Mouse (Mus musculus): ENCODE measurements around the gene St5. TPM values are rescaled to one million over a fixed set of nuclear protein-coding genes. Genes with fewer than 3 reads are reported as not detected.

Gene St5
- polyA plus RNA-seq, 1 experiment = 32.0 TPM

GRCm38 (mm10) chr7:109579585-109580307, 123.7 kb downstream of the St5 start:
- DNase-seq (ENCODE audit: low read depth, low spot score) = no peak
- WGBS = 67% methylated on average over 6 of the region's 6 CpGs

- DNase-seq (ENCODE audit: low read depth, low spot score) = no peak
Measured at GRCm38 (mm10) chr7:109578880-109579584, 124.4 kb downstream of the St5 start.

GRCm38 (mm10) chr7:109576321-109577314, 126.8 kb downstream of the St5 start:
- 64% methylated on average over 11 of the region's 11 CpGs for WGBS
- DNase-seq (ENCODE audit: low read depth, low spot score) = no peak

More at GRCm38 (mm10) chr7:109578880-109579584, 124.4 kb downstream of the St5 start:
- WGBS = 57% methylated on average over 2 of the region's 2 CpGs

GRCm38 (mm10) chr7:109574166-109574565, 129.2 kb downstream of the St5 start:
- no peak for DNase-seq (ENCODE audit: low read depth, low spot score)
- 90% methylated on average over 7 of the region's 7 CpGs for WGBS

- no peak for DNase-seq (ENCODE audit: low read depth, low spot score)
- WGBS = 86% methylated on average over 4 of the region's 4 CpGs
Measured at GRCm38 (mm10) chr7:109568391-109568892, 135.0 kb downstream of the St5 start.

- no peak for DNase-seq (ENCODE audit: low read depth, low spot score)
- WGBS = 66% methylated on average over 11 of the region's 11 CpGs
Measured at GRCm38 (mm10) chr7:109566841-109567768, 136.3 kb downstream of the St5 start.

GRCm38 (mm10) chr7:109566327-109566726, 137.1 kb downstream of the St5 start:
- no peak for DNase-seq (ENCODE audit: low read depth, low spot score)

GRCm38 (mm10) chr7:109563775-109564362, 139.5 kb downstream of the St5 start:
- WGBS = 50% methylated on average over 4 of the region's 4 CpGs
- no peak for DNase-seq (ENCODE audit: low read depth, low spot score)

GRCm38 (mm10) chr7:109562676-109563075, 140.7 kb downstream of the St5 start:
- 31% methylated on average over 5 of the region's 5 CpGs for WGBS
- no peak for DNase-seq (ENCODE audit: low read depth, low spot score)

GRCm38 (mm10) chr7:109562154-109562599, 141.2 kb downstream of the St5 start:
- DNase-seq (ENCODE audit: low read depth, low spot score) = no peak
- 13% methylated on average over 4 of the region's 4 CpGs for whole genome bisulfite sequencing

GRCm38 (mm10) chr7:109561466-109562153, 141.8 kb downstream of the St5 start:
- peak; percentile 13 for DNase-seq (ENCODE audit: low read depth, low spot score)
- WGBS = 25% methylated on average over 8 of the region's 8 CpGs

- DNase-seq (ENCODE audit: low read depth, low spot score) = no peak
- WGBS = 52% methylated on average over 6 of the region's 6 CpGs
Measured at GRCm38 (mm10) chr7:109559536-109559935, 143.9 kb downstream of the St5 start.

GRCm38 (mm10) chr7:109546726-109547125, 156.7 kb downstream of the St5 start:
- 79% methylated on average over 5 of the region's 5 CpGs for WGBS
- no peak for DNase-seq (ENCODE audit: low read depth, low spot score)

GRCm38 (mm10) chr7:109546186-109546585, 157.2 kb downstream of the St5 start:
- WGBS = 79% methylated on average over 2 of the region's 2 CpGs
- DNase-seq (ENCODE audit: low read depth, low spot score) = no peak

- DNase-seq (ENCODE audit: low read depth, low spot score) = no peak
- WGBS = 72% methylated on average over 10 of the region's 10 CpGs
Measured at GRCm38 (mm10) chr7:109545255-109545993, 158.0 kb downstream of the St5 start.

- 71% methylated on average over 5 of the region's 5 CpGs for WGBS
- no peak for DNase-seq (ENCODE audit: low read depth, low spot score)
Measured at GRCm38 (mm10) chr7:109544792-109545191, 158.6 kb downstream of the St5 start.

- DNase-seq (ENCODE audit: low read depth, low spot score) = no peak
- 88% methylated on average over 3 of the region's 3 CpGs for WGBS
Measured at GRCm38 (mm10) chr7:109542364-109542628, 161.1 kb downstream of the St5 start.
